Mouse (Mus musculus) heart, adult 2 months (tissue): ENCODE measurements at regions not wholly inside any gene's neighbourhood (a gene's known extent, or its start where the extent isn't known, plus 50 kb on each side); places are given as distances from the start of the nearest gene placed in this dataset.

Experiments used
- DNase-seq, 2 experiments: peaks; one replicate each; pipeline ENCODE4 v3.0.0; 2021
- H3K27ac ChIP-seq: fragments of 200-600 bp; 2 replicates; pipeline ENCODE4 v1.8.1; 2022
- H3K27me3 ChIP-seq: fragments of 200-500 bp; 2 replicates; pipeline ENCODE4 v1.6.1; 2012; ENCODE audit warnings: mild to moderate bottlenecking, low read length, inconsistent platforms, mixed read lengths; ENCODE audit not compliant: control insufficient read depth, insufficient read depth
- H3K36me3 ChIP-seq: fragments of 200-500 bp; 2 replicates; pipeline ENCODE4 v1.6.1; 2012; ENCODE audit warnings: low read length, inconsistent platforms; ENCODE audit not compliant: control insufficient read depth, insufficient read depth
- H3K4me1 ChIP-seq: fragments of 200-500 bp; 2 replicates; pipeline ENCODE4 v1.6.1; 2011; ENCODE audit warnings: low read length; ENCODE audit not compliant: control insufficient read depth, insufficient read depth
- H3K4me3 ChIP-seq: fragments of 200-600 bp; 2 replicates; pipeline ENCODE4 v1.8.1; 2022
- H3K79me2 ChIP-seq: fragments of 200-500 bp; replicated peaks from 2 replicates; pipeline ENCODE4 v1.6.1; 2012; ENCODE audit warnings: mild to moderate bottlenecking, inconsistent platforms, low read length, moderate library complexity, mixed read lengths; ENCODE audit not compliant: control insufficient read depth, insufficient read depth
- H3K9ac ChIP-seq: fragments of 200-500 bp; 2 replicates; pipeline ENCODE4 v1.6.1; 2012; ENCODE audit warnings: low read depth, mild to moderate bottlenecking, control low read depth, inconsistent platforms, low read length, mixed read lengths
- CTCF ChIP-seq: fragments of 200-600 bp; IDR thresholded peaks from 2 replicates; pipeline ENCODE4 v1.8.1; 2022; ENCODE audit warnings: antibody characterized with exemption, mild to moderate bottlenecking, moderate library complexity
- EP300 ChIP-seq: fragments of 200-500 bp; IDR thresholded peaks from 2 replicates; pipeline ENCODE4 v1.6.1; 2011; ENCODE audit warnings: low read depth, low read length, control low read depth; ENCODE audit not compliant: insufficient read depth
- POLR2A ChIP-seq: fragments of 200-500 bp; IDR thresholded peaks from 2 replicates; pipeline ENCODE4 v1.6.1; 2011; ENCODE audit warnings: mild to moderate bottlenecking, low read depth, low read length, control low read depth; ENCODE audit not compliant: insufficient read depth
- WGBS: fragments of 180-500 bp; shearing (Covaris S2); methylation state at CpG from one replicate; pipeline ENCODE4 v1.1.7; 2018; 5-methylcytosine and 5-hydroxymethylcytosine counted together
- intact Hi-C: fragments of 180-260 bp; cut with DNase I; formaldehyde crosslinking; loops from one replicate; pipeline ENCODE4 v1.15.1; 2025

GRCm38 (mm10) chr5:42448644-42449043 is 380.9 kb downstream of the Gm16223 start:
- WGBS: 46% methylated on average over 2 of the region's 2 CpGs
- Histone ChIP-seq H3K9ac (no peak overlapping the region), H3K79me2 (no peaks in the 10 kb centered on the region), H3K27ac (no peak overlapping the region), H3K27me3 (no peaks in the 10 kb centered on the region), H3K4me1 (no peaks in the 10 kb centered on the region), H3K4me3 (no peak overlapping the region), H3K36me3 (no peaks in the 10 kb centered on the region)
- intact Hi-C loops: no loop called here
- DNase-seq: no peak
- no peak for TF ChIP-seq EP300
- no peak for TF ChIP-seq POLR2A
- no peak for TF ChIP-seq CTCF

- H3K79me2 ChIP-seq: no peaks in the 10 kb centered on the region
- no peak overlapping the region for H3K9ac ChIP-seq
- WGBS: 18% methylated on average over 2 of the region's 2 CpGs
- H3K4me1 ChIP-seq: no peaks in the 10 kb centered on the region
- DNase-seq: peak; percentile 5 to 17
- H3K4me3 ChIP-seq: no peak overlapping the region
- H3K27me3 ChIP-seq: no peaks in the 10 kb centered on the region
- no peak for TF ChIP-seq CTCF
- TF ChIP-seq POLR2A: no peak
- TF ChIP-seq EP300: no peak
- H3K36me3 ChIP-seq: no peaks in the 10 kb centered on the region
- H3K27ac ChIP-seq: no peak overlapping the region
- intact Hi-C loops: no loop called here
Measured at GRCm38 (mm10) chr5:42449581-42449980, 381.8 kb downstream of the Gm16223 start.

- intact Hi-C loops: no loop called here
- 47% methylated on average over 3 of the region's 3 CpGs for WGBS
- no peak overlapping the region for H3K27ac ChIP-seq
Measured at GRCm38 (mm10) chr5:42453707-42454106, 385.9 kb downstream of the Gm16223 start.

GRCm38 (mm10) chr5:42461195-42461594 is 393.4 kb downstream of the Gm16223 start:
- Histone ChIP-seq H3K27ac (no peak overlapping the region), H3K79me2 (no peaks in the 10 kb centered on the region), H3K4me1 (no peaks in the 10 kb centered on the region), H3K4me3 (no peak overlapping the region), H3K27me3 (no peaks in the 10 kb centered on the region), H3K36me3 (no peaks in the 10 kb centered on the region), H3K9ac (no peak overlapping the region)
- intact Hi-C loops: no loop called here
- no peak for DNase-seq
- 96% methylated on average over 1 of the region's 1 CpGs for WGBS
- no peak for TF ChIP-seq CTCF
- no peak for TF ChIP-seq POLR2A
- no peak for TF ChIP-seq EP300

More at GRCm38 (mm10) chr5:42453707-42454106, 385.9 kb downstream of the Gm16223 start:
- no peak for DNase-seq
- Histone ChIP-seq H3K4me3 (no peak overlapping the region), H3K36me3 (no peaks in the 10 kb centered on the region), H3K79me2 (no peaks in the 10 kb centered on the region), H3K9ac (no peak overlapping the region), H3K27me3 (no peaks in the 10 kb centered on the region), H3K4me1 (no peaks in the 10 kb centered on the region)
- TF ChIP-seq EP300: no peak
- TF ChIP-seq POLR2A: no peak
- no peak for TF ChIP-seq CTCF

- Histone ChIP-seq H3K79me2 (no peaks in the 10 kb centered on the region), H3K4me1 (no peaks in the 10 kb centered on the region), H3K27me3 (no peaks in the 10 kb centered on the region), H3K4me3 (no peak overlapping the region), H3K27ac (no peak overlapping the region), H3K36me3 (no peaks in the 10 kb centered on the region), H3K9ac (no peak overlapping the region)
- TF ChIP-seq EP300 (no peak), CTCF (no peak), POLR2A (no peak)
- intact Hi-C loops: no loop called here
- no peak for DNase-seq
Measured at GRCm38 (mm10) chr5:42464814-42465213, 397.1 kb downstream of the Gm16223 start.

GRCm38 (mm10) chr5:42473493-42473892 is 405.7 kb downstream of the Gm16223 start:
- Histone ChIP-seq H3K4me1 (no peaks in the 10 kb centered on the region), H3K4me3 (no peak overlapping the region), H3K27me3 (no peaks in the 10 kb centered on the region), H3K27ac (no peak overlapping the region), H3K9ac (no peak overlapping the region), H3K79me2 (no peaks in the 10 kb centered on the region), H3K36me3 (no peaks in the 10 kb centered on the region)
- 65% methylated on average over 4 of the region's 4 CpGs for WGBS
- intact Hi-C loops: no loop called here
- DNase-seq: no peak
- no peak for TF ChIP-seq POLR2A
- no peak for TF ChIP-seq EP300
- TF ChIP-seq CTCF: no peak
